Mouse (Mus musculus): ENCODE results near the gene Uts2.
A peak's percentile ranks its signal among the peaks of the same experiment; 100 is the strongest.
"Not testable (repeated sequence)": the region's sequence is repeated elsewhere in the genome, so short reads cannot be mapped to it uniquely, and the experiment has no call there.

Uts2 gene

GRCm38 (mm10) chr4:151015946-151016345 lies 19.0 kb downstream of the Uts2 start:
- no peak for DNase-seq (ENCODE audit: low spot score in 2 of 2)

DNA sequence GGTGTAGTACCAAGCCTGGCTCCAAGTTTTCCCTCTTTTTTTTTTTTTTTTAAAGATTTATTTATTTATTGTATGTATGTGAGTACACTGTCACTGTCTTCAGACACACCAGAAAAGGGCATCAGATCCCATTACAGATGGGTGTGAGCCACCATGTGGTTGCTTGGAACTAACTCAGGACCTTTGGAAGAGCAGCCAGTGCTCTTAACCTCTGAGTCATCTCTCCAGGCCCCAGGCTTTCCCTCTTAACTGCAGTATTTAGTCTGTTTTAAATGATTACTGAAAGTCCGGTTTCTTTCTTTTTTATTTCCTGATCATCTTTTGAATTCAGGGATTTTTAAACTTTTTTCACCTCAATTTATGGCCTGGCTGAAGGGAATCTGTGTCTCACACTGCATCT lies 20.5 kb downstream of the Uts2 start:
- not testable (repeated sequence) for DNase-seq (ENCODE audit: low spot score in 2 of 2)

DNA sequence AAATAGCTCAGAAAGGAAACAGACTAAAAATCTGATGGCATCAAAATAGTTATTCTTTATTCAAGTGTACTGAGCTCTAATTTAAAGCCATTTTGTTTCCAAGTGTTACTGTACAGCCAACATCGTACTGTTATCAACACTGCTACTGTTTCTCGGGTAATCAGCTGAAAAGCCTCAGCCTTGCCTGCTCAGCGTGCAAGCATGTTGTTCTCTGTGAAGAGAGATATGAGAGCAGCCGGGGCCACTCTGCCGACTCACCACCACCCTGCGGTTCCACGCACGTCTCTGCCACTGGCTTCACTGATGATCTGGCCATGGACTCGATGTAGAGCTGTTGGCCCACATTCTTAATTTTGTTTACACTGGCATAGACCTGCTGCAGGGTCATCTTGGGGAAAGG lies 27.3 kb downstream of the Uts2 start:
- DNase-seq (ENCODE audit: low spot score in 2 of 2), result no peak

DNA sequence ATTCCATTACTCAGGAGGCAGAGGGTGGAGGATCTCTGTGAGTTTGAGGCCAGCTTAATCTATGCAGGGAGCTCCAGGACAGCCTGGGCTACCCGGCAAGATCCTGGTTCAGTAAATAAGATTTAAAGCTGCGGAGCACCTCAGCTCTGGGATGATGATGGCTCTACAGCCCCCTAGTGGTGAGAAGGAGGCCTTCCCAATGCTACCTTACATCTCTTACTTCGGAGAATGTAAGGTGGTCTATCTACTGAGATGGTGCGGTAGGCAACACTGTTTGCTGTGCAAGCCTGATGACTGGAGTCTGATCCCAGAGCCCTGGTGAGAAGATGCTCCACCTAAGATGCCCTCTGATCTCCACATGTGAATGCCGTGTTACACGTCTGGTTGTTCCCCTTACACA lies 30.1 kb downstream of the Uts2 start:
- peak in 1 of 2 experiments; percentile 17 for DNase-seq (ENCODE audit: low spot score in 2 of 2)

DNA sequence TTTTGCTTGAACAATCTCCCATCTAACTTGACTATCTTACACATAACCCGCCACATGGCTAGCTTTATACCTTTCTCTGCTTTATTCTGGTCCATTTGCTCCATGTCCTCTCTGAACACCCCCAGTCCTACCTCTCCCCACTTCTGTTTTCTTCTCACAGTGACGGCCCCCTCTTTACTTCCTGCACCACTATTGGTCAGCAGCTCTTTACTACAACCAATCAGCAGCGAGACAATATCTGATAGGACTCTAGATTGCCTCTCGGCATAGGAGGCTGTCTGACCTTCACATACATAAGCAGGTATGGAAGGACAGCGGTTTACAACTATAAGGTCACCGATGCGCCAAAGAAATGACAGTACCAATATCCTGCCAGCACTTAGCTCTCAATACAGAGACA lies 39.6 kb downstream of the Uts2 start:
- DNase-seq (ENCODE audit: low spot score in 2 of 2), result no peak

- no peak for DNase-seq (ENCODE audit: low spot score in 2 of 2)
These were observed 40.9 kb downstream of the Uts2 start for GRCm38 (mm10) chr4:151037800-151038199.

- DNase-seq (ENCODE audit: low spot score in 2 of 2), result no peak
These were observed 44.6 kb downstream of the Uts2 start for GRCm38 (mm10) chr4:151041506-151041905.

GRCm38 (mm10) chr4:151043281-151043680 lies 46.4 kb downstream of the Uts2 start:
- no peak for DNase-seq (ENCODE audit: low spot score in 2 of 2)

GRCm38 (mm10) chr4:151044037-151044943 lies 47.4 kb downstream of the Uts2 start, which contains the start of gene Per3:
Per3 (minus strand) TSS chr4:151044665.
- peak; percentile 94 to 96 for DNase-seq (ENCODE audit: low spot score in 2 of 2)

DNA sequence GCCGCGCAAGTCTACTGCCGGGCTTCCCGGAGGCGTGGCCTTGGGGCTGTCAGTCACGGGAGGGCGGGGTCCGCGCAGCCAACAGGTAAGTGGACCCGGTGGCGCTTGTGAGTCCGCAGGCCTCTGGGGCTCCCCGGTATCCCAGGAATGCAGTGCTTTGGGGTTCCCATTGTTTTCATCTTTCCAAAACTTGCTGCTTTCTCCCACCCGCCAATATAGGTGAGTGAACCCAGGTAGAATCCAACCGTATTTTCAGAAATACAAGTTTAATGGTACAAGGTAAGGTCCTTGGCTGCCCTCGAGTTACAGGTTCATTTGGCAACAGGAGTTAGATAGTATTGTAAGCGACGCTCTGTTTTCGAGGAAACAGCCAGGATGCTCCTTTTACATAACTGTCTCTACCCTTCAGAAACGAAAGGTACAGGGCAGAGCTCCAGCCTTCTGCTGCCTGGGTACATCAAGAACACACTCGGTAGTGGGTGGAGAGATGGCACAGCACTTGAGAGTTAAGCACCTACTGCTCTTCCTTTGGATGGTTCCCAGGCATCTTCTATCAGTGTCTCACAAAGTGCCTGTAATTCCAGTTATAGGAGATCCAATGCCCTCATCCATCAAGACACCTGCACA lies 48.2 kb downstream of the Uts2 start:
- no peak for DNase-seq (ENCODE audit: low spot score in 2 of 2)

- DNase-seq (ENCODE audit: low spot score in 2 of 2), result no peak
These were observed 49.6 kb downstream of the Uts2 start for GRCm38 (mm10) chr4:151046524-151046923.

DNA sequence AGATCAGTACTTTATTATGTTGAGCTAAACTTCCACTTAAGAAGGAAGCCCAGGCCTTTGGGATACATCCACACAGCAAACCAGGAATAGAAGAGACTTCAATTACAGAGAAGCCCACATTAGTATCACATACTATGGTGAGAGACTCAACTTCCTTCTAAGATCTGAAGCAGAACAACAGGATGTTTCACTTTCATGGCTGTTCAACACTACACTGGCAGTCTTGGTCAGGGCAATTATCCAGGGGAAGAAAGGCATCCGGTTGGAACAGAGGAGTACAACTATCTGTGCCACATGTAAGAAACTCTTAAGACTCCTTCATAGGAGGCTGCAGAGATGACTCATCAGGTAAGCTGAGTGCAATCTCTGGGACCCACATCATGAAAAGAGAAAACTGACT lies 54.3 kb downstream of the Uts2 start:
- DNase-seq (ENCODE audit: low spot score in 2 of 2), result no peak

All from cerebellum, postnatal 4 days (tissue).